Mouse (Mus musculus) fat pad, adult 2 months (tissue): ENCODE data around the gene D17H6S53E.

Source experiments
- DNase-seq: peaks from one replicate; pipeline ENCODE4 v3.0.0-alpha.2; 2011; ENCODE audit warnings: low read depth, low spot score; ENCODE audit errors: extremely low read depth

The D17H6S53E gene

GRCm38 (mm10) chr17:35126206-35126611, at the start of gene D17H6S53E:
D17H6S53E (plus strand) TSS chr17:35126373.
- no peak for DNase-seq

- no peak for DNase-seq
Observed at GRCm38 (mm10) chr17:35076507-35077176, 49.5 kb upstream of the D17H6S53E start, which contains the start of gene Ly6g6e. Ly6g6e (plus strand) TSS chr17:35076902.

DNA sequence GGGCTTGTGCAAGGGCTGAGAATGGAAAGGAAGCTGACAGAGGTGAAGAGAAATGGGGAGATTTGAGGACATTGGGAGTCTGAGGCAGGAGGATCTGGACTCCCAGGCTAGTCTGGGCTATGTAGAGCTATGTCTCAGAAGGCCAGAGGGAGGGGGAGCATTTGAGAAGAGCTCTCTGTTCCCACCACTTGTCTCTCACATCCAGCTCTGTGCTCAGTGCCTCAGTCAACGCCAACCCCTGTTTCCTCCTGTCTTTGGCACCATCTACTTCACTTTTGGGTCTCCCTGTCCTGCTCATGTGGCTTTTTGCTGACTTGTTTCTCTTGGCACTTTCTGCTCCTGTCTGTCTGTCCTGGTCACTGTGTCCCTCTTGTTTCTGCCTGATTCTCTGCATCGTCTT, 48.9 kb upstream of the D17H6S53E start:
- DNase-seq, result no peak

DNA sequence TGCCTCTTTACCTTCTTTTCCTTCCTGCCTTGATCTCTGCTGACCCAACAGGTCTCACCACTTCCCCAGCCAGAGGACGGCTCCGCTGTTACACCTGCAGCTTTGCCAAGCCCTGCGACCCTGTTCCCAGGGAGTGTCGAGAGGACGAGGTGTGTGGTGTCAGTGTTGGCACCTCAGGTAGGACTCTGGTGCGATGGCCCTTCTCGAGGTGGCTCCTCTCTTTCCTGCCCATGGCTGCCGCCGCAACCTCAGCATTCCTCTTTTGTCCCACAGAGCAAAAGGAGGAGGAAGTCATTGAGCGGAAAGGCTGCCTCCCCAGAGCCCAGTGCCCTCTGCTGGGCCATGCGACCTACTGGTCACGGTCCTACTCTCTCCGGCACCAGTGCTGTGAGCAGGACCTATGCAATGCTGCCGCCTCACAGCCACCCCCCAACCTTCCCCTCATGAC, 48.4 kb upstream of the D17H6S53E start, which contains the start of gene Ly6g6d:
Gene Ly6g6d, minus strand, starts transcription at position 280 of the 448 bp plus-strand sequence.
- DNase-seq, result no peak

DNA sequence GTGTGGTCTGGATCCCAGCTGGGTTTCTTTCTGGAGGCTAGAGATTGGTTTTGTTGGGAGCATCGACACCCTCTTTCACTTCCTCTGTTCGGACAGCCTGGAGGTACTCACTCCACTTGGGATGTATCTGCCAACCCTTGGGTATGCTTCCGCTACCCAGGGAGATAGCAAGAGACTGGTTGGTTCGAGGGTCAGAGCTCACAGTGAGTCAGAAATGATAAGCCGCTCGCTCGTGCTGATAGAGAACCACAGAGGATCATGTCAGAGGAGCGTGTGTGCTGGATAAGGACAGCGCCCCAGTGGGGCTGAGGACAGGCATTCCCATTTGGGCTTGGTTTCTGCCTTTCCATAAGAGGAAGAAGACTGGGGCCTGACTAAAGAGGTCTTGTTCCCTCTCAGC, 46.4 kb upstream of the D17H6S53E start:
- DNase-seq, result no peak

GRCm38 (mm10) chr17:35080248-35080647, 45.9 kb upstream of the D17H6S53E start:
- no peak for DNase-seq

DNA sequence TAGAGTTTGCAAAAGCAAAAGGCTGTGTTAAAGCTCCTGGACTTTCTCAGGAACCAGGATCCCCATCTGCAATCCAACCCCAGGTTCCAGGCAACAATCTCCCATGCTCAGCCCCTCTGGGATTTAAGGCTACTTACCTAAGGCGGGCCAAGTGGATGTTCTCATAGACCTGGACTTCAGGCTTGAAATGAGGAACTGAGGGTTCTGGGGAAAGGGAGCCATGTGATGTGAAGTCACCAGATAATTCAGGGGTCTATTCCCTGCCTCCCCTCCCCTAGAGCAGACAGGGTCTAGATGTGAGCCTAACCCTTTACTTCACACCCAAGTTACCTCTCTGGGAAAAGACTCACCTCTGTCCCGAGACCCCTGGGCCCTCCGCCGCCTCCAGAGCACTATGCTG, 45.5 kb upstream of the D17H6S53E start:
- DNase-seq, result no peak

DNA sequence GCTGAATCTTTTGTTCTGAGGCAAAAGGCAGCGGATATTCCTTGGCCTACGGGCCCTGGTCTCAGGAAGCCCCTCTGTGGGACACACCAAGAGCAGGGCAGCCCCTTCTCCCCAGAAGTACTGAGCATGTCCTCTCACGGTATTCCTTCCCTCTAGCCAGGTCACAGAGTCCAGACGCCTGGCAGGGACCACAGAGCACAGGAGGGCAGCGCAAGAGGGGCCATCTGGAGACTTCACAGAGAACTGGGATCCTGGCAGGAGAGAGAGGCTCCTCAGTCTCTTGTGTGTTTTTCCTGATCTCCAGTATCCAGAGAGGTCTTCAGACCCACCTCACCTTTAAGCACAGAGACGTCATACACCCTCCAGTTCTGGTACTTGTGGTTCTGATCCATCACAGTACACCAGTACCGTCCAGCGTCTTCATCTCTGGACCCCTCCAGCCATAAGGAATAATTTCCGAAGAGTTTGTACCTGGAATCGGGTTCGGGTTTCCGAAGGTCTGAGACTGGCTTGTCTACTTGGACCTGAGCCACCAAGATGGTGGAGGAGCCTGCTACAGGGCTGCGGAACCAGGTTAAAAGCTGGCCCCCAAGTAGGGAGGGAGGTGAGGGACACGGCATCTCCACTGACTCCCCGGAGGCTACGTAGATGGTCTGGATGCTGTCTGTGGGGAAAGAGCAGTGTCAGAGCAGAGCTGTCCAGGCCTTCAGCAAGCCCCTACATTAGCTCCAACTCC, 43.2 kb upstream of the D17H6S53E start:
- DNase-seq, result no peak

DNA sequence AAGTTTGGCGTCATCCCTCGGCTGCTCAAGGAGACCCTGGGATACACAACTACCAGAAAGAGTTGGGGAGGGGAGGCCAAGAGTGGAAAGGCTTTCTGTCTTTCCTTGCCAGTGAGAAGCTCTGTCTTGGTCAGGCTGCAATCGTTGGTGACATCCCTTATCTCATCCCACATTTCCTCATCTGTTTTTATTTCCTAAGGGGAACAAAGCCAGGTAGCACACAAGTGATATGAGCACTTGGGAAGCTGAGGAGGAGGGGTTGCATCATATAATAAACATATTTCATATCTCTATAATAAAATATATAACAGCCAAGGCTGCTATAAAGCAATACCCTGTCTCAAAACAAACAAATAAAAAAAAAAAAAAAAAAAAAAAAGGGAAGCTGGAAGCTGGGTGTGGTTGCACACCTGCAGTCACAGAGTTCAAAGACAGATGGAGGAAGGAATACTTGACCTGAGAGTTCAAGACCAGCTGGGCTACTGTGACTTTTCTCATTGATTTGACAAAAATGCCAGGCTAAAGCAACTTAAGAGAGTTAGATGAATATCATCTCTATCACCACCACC, 42.2 kb upstream of the D17H6S53E start:
- no peak for DNase-seq

DNA sequence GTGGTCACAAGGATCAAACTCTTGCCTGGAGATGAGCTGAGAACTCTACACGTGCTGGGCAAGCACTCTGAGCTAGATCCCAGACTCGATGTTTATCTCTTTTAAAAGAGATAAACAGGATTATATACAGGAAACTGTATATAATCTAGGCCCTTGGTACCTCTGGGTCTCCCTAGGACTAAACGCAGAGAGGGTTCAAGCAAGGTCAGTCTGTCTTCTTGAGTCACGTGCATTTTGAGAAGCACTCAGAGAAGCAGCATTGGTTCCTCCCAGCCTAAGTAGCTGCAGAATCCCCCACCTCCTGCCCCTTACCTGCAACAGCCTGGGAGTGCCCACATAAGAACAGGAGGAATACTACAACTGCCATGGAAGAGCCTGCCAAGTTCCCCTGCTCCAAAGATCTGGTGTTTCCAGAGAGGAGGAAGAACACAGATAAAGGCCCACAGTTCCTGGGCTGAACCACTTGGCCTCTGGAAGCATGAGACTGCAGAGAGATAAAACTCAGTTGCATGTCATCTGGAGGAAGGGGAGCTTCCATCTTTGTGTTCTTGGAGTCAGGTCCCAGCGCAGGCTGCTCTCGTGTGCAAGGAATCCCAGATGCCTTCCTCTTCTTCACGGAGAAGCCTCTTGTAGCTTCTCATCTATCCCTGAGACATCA, 40.8 kb upstream of the D17H6S53E start, which contains the start of gene Ly6g6f:
Gene Ly6g6f, minus strand, starts transcription at position 403 of the 658 bp plus-strand sequence.
- no peak for DNase-seq

DNA sequence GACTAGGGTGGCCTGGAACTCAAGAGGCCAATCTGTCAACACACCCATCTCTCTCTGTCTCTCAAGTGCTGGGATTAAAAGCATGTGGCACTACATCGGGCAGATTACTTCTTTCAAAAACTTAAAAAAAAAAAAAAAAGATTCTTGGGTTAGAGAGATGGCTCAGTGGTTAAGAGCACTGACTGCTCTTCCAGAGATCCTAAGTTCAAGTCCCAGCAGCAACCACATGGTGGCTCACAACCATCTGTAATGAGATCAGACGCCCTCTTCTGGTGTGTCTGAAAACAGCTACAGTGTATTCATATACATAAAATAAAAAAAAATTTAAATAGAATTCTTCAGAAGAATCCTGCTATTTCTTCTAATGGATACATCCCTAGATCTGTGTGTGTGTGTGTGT, 38.0 kb upstream of the D17H6S53E start:
- DNase-seq, result no peak

DNA sequence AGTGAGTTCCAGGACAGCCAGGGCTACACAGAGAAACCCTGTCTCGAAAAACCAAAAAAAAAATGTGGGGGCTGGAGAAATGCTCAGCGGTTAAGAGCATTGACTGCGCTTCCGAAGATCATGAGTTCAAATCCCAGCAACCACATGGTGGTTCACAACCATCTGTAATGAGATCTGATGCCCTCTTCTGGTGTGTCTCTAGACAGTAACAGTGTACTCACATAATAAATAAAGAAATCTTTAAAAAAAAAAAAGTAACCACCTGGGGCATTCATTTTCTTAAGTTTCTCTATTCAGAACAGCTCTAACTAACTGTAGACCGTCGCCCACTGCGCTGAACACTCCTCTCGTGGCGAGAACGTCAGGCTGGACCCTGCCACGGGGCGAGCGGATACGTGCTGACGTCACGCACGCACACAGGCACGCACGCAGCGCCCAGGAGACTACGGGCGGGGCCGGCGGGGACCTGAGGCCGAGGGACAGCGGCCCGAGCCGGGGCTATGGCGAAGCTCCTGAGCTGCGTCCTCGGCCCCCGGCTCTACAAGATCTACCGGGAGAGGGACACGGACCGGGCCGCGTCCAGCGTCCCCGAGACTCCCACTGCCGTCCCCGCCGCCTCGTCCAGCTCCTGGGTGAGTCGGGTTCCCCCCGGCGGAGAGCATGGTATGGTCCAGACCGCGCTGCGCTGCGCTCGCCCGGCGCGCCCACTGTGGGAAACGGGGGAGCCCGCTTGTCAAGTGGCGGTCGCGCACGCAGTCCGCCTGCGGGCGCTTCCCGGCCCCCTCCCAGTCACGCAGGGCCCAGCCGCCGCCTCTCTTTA, 37.1 kb upstream of the D17H6S53E start, which contains the start of gene Abhd16a:
Gene Abhd16a, plus strand, starts transcription at position 439 of the 820 bp plus-strand sequence.
- no peak for DNase-seq

DNA sequence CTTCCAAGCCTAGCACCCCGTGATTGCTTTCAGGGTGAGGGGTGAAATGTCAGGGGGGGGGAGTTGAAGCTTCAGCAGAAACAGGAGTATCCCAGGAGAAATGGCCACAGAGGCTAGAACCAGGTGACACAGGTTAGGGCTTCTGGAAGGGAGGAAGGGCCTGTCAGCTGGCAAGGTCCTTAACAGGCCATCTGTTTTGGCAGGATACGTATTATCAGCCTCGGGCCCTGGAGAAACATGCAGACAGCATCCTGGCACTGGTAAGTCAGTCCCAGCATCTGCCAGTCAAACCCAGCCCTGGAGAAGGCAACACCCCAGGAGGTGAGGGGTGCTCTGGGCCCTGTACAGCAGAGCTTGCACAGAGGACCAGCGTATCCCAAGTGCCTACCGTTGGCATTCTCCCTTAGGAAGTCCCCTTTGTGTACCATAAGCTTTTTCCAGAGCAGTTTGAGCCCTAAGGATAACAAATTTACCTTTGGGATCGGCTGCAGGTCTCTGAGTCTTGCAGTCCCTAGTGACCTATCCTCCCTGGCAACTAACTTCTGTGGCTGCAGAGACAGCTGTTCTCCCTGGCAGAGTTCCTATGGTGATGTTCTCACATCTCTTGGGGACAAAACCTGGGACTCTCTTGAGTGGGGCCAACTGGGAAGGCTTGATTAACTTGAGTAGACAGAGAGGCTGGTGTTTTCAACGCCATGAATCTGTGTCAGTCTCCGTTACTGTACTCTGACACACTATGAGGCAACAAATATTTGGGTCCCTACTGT, 35.8 kb upstream of the D17H6S53E start:
- no peak for DNase-seq

- no peak for DNase-seq
Observed at GRCm38 (mm10) chr17:35092403-35093198, 33.6 kb upstream of the D17H6S53E start.

DNA sequence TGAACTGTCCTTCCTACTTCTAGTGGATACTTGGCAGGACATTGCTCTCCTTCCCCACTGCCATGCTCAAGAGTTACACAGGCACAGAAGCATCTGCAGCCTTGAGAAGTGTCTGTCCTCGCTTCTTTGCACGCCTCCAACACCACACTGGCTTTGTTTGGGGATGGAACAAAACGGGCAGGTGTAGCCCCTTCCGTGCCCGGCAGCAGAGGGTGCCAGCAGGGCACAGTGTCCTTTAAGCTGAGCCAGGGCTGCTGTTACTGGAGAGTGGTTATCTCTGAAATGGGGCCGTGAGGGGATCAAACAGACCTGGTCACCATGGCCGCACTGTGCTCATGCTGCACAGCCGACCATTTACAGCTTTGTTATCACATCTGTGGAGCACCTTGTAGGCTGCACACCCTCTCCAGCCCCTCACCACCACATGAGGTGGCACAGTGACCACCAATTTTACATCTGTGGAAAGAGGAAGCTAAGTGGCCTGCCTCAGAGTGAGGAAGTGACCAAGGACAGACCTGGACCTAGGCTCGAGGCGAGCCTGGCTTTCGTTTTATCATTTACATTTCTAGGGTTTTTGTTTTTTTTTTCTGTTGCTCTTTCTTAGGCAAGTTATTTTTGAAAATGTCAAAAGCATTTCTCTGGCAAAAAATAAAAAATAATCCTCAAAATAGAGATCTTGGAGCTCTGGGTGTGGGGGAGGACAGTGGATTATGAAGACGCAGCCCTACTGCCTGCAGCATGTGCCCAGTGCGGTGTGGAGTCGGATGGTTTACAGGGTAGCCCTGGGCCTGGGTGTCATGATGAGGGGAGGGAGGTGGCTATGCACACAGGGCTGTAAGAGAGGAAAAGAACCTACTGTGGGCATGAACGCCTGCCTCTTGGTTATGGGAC, 31.5 kb upstream of the D17H6S53E start:
- no peak for DNase-seq

DNA sequence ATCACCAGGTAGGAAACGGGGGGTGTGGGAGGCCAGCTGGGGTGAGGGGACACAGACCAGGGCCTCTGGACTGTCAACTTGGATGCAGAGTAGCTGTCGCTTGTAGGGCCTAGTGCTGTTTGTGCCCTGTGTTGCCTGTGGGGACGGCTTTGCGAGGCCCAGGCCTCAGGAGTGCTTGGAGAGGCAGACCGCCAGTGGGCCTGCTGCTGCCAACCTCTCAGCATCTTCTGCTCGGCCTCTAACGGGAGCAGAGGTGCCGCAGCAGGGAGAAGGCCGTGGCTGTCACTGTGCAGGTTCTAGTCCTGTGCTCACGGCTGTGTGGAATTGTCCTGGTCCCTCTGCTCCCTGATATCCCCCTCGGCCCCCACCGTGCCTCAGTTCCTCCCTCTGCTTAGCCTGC, 29.6 kb upstream of the D17H6S53E start:
- DNase-seq, result no peak

DNA sequence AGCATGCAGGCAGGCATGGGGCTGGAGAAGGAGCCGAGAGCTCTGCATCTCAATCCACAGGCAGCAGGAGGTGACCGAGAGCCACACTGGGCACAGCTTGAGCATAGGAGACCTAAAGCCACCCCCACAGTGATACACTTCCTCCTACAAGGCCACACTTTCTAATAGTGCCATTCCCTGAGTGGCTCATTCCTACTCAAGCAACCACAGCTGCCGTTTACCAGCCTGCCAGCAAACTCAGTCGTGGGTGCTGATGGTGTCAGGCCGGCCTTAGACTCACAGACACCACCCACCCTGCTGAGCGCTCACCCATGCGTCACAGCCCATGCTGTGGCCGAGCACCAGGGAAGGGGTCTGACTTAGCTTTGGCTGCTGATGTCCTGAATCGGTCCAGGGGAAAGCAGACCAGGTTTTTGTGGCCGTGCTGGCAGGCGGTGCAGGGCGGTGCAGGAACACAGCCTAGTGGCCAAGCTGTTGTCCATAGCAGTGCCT, 29.0 kb upstream of the D17H6S53E start:
- DNase-seq, result no peak
